Mouse (Mus musculus) kidney, postnatal 0 days (tissue): ENCODE results near the gene Gm49337. TPM values are rescaled to one million over a fixed set of nuclear protein-coding genes. Genes with fewer than 3 reads are reported as not detected.

Experiments
- ATAC-seq: fragments of 200-750 bp; cut with Nextera tagmentation; replicated peaks from 2 replicates; pipeline ENCODE4 v1.8.0; 2017; ENCODE audit warnings: low read depth, moderate number of reproducible peaks, moderate TSS enrichment, moderate library complexity; ENCODE audit not compliant: low FRiP score
- DNase-seq: peaks from one replicate; pipeline ENCODE4 v3.0.0-alpha.2; 2016; ENCODE audit warnings: low spot score
- H3K27ac ChIP-seq: fragments of 300-500 bp; sonication (generic); 2 replicates; pipeline ENCODE4 v1.5.1; 2014; ENCODE audit warnings: mild to moderate bottlenecking
- H3K27me3 ChIP-seq: fragments of 300-500 bp; sonication (generic); 2 replicates; pipeline ENCODE4 v1.6.1; 2014; ENCODE audit warnings: low read length, mixed read lengths; ENCODE audit not compliant: insufficient read depth
- H3K36me3 ChIP-seq: fragments of 300-500 bp; sonication (generic); 2 replicates; pipeline ENCODE4 v1.6.1; 2014; ENCODE audit warnings: low read length, mixed read lengths; ENCODE audit not compliant: insufficient read depth
- H3K4me1 ChIP-seq: fragments of 300-500 bp; sonication (generic); replicated peaks from 2 replicates; pipeline ENCODE4 v1.6.1; 2014; ENCODE audit warnings: antibody characterized with exemption, low read length, mixed read lengths; ENCODE audit not compliant: insufficient read depth
- H3K4me2 ChIP-seq: fragments of 300-500 bp; sonication (generic); 2 replicates; pipeline ENCODE4 v1.6.1; 2014; ENCODE audit warnings: mild to moderate bottlenecking, low read length, moderate library complexity, mixed read lengths
- H3K4me3 ChIP-seq: fragments of 300-500 bp; sonication (generic); replicated peaks from 2 replicates; pipeline ENCODE4 v1.5.1; 2014; ENCODE audit warnings: low read depth, low read length
- H3K9ac ChIP-seq: fragments of 300-500 bp; sonication (generic); 2 replicates; pipeline ENCODE4 v1.6.1; 2014; ENCODE audit warnings: low read depth, low read length
- H3K9me3 ChIP-seq: fragments of 300-500 bp; sonication (generic); replicated peaks from 2 replicates; pipeline ENCODE4 v1.6.1; 2016; ENCODE audit warnings: low read length, inconsistent platforms, mixed read lengths
- CTCF ChIP-seq: IDR thresholded peaks from 2 replicates; pipeline ENCODE4 v1.5.1; 2016; ENCODE audit warnings: antibody characterized with exemption, low read depth, mild to moderate bottlenecking, moderate library complexity
- WGBS: fragments of 180-500 bp; shearing (Covaris S2); extraction: QIAGEN DNeasy Blood & Tissue Kit; methylation state at CpG from one replicate; pipeline ENCODE4 v1.1.7; 2014; 5-methylcytosine and 5-hydroxymethylcytosine counted together
- polyA plus RNA-seq: library from polyadenylated mRNA; unstranded; fragments of >200 nt; fragmentation: Nextera tagmentation; extraction: Ambion mirVana; gene quantifications from 2 replicates; pipeline ENCODE4 v1.2.1, GENCODE M21; 2015

The Gm49337 gene
- polyA plus RNA-seq, 1 experiment from 2014 or later = not detected

DNA sequence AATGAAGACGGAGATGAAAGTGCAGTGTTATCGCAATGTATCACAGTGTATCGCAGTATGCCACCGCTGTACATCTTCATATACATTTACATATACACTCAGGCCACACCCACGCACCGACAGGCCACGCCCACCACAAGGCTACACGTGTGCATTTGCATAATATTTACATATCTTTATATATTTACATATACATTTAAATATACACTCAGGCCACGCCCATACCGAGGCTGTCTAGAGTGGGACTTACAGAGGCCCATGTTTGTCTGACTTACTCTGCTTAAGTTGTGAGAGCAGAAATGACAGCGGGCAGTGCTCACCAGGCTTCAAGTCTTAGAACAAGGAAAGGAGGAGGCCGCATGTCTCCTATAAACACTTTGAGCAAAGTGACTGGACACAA is 120.1 kb downstream of the Gm49337 start:
- Histone ChIP-seq H3K9ac (no peak overlapping the region), H3K27ac (no peak overlapping the region), H3K4me1 (no peaks in the 10 kb centered on the region), H3K27me3 (no peaks in the 10 kb centered on the region), H3K36me3 (0 out of 2 replicates have a peak, but pooled peaks cover 8% of the 10 kb centered on the region), H3K9me3 (no peaks in the 10 kb centered on the region), H3K4me2 (no peak overlapping the region), H3K4me3 (no peak overlapping the region)
- WGBS = 87% methylated on average over 12 of the region's 12 CpGs
- TF ChIP-seq CTCF = no peak
- ATAC-seq = no peak
- no peak for DNase-seq

DNA sequence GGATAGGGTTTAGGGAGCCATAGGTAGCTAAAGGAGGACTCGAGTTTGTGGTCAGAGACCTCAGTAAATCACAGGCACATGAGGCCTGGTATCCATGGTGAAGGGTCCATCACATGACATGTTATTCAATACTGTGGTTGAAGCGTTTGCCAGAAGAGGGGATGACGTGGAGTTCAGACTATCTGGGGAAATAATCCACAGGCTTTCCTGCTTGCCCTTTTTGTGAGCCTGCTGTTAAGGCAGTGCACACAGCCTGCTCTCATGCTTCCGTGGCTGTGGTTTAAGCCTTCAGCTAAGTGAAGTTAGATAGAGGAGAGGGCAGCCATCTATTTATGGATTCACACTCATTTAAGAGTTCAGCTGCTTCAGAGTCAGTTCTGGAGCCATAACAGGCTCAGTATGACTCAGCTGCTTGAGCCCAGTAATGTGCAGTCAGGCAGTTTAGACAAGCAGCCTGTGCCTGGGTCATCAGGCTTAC is 127.7 kb downstream of the Gm49337 start:
- Histone ChIP-seq H3K36me3 (peaks cover 6% of the 10 kb centered on the region; the same call in 1 of the 2 replicates), H3K4me3 (no peak overlapping the region), H3K27ac (no peak overlapping the region), H3K4me2 (no peak overlapping the region), H3K9me3 (no peaks in the 10 kb centered on the region), H3K4me1 (no peaks in the 10 kb centered on the region), H3K9ac (no peak overlapping the region), H3K27me3 (no peaks in the 10 kb centered on the region)
- 37% methylated on average over 4 of the region's 4 CpGs for WGBS
- DNase-seq = peak; percentile 12
- no peak for TF ChIP-seq CTCF
- no peak for ATAC-seq

DNA sequence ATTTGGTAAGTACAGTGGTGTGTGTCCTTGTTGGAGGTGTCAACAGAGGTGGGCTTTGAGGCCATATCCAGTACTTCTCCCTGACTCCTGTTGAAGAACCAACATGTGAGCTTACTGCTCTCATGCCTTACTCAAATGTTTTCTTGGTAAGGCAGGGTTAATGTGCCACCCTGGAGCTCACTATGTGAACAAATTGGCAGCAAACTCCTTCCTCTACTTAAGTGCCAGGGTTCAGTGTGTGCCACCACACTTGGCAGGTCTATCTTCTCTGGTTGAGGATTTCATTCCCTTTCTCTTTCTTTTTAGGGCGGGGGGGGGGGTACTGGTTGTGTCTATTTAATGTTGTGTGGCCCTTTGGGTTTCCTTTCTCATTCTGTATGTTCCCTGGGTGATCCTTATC is 131.4 kb downstream of the Gm49337 start:
- H3K27ac ChIP-seq = no peak overlapping the region
- no peaks in the 10 kb centered on the region for H3K4me1 ChIP-seq
- H3K9me3 ChIP-seq = no peaks in the 10 kb centered on the region
- no peak overlapping the region for H3K9ac ChIP-seq
- WGBS = 17% methylated on average over 1 of the region's 1 CpGs
- no peak for TF ChIP-seq CTCF
- H3K4me2 ChIP-seq = no peak overlapping the region
- DNase-seq = no peak
- peaks cover 20% of the 10 kb centered on the region for H3K36me3 ChIP-seq
- ATAC-seq = no peak
- no peaks in the 10 kb centered on the region for H3K27me3 ChIP-seq
- H3K4me3 ChIP-seq = no peak overlapping the region

DNA sequence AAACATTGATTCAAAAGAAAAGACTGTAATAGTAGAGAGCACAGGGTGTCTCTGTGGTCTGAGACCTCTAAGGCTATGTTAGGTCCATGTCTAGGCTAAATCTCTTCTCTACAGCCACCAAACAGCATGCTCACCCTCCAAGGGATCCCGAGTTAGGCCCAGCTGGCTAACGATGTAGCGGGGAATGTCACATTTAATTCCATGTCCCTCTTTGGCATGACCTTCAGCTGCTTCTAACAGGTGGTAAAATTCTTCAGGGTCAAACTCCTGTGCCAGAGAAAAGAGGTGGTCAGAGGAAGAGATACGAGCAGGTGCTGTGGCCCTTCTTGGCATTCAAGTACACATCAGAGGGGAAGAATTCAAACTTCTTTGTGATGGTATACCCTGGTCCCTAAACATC is 144.4 kb downstream of the Gm49337 start:
- no peak for DNase-seq
- no peak for ATAC-seq
- H3K36me3 ChIP-seq = peaks cover 26% of the 10 kb centered on the region
- no peak overlapping the region for H3K27ac ChIP-seq
- no peak overlapping the region for H3K4me3 ChIP-seq
- no peaks in the 10 kb centered on the region for H3K4me1 ChIP-seq
- TF ChIP-seq CTCF = no peak
- no peaks in the 10 kb centered on the region for H3K9me3 ChIP-seq
- no peaks in the 10 kb centered on the region for H3K27me3 ChIP-seq
- WGBS = 90% methylated on average over 4 of the region's 4 CpGs
- H3K4me2 ChIP-seq = no peak overlapping the region
- H3K9ac ChIP-seq = no peak overlapping the region

DNA sequence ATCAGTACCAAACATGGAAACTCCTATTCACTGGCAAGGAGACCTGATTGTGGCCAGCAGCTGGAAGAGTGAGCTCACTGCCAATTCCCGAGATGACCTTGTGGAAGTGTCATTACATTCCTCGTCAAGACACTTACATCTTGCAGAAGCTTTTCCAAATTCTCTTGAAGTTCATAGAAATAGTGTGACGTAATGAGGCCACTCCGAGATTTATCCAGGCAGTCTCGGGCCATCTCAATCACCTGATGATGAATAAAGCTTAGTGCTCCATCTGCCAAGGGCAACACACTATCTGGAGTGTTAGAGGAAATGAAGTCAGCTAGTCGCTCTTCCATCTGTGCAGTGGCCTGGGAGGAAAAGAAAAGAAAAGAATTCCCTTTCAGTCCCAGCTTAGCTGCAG is 148.9 kb downstream of the Gm49337 start:
- Histone ChIP-seq H3K9me3 (no peaks in the 10 kb centered on the region), H3K4me2 (no peak overlapping the region), H3K36me3 (peaks cover 9% of the 10 kb centered on the region; the same call in 1 of the 2 replicates), H3K27me3 (no peaks in the 10 kb centered on the region), H3K27ac (no peak overlapping the region), H3K4me3 (no peak overlapping the region), H3K4me1 (no peaks in the 10 kb centered on the region), H3K9ac (no peak overlapping the region)
- ATAC-seq (no peak), DNase-seq (no peak)
- TF ChIP-seq CTCF = no peak
- WGBS = 87% methylated on average over 6 of the region's 6 CpGs

DNA sequence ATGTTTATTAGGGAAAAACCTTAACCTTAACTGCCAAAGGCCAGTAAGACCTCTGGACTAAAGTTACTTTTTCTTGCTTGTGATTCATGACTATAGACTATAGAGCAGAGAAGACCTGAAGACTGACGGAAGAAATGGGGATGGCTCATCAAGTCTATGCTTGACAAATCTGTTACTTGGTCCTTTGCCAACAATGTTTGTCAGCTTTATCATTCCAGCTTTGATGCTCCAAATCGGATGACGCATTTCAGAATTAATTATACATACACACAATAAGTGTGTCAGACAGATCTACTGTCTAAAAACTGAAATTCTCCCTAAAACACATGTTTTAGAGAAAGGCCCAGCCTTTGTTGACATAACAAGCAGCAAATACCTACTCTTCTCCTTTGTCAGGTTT is 156.1 kb downstream of the Gm49337 start:
- no peak for DNase-seq
- Histone ChIP-seq H3K27ac (no peak overlapping the region), H3K36me3 (peaks cover 11% of the 10 kb centered on the region; the same call in 1 of the 2 replicates), H3K9ac (no peak overlapping the region), H3K4me3 (no peak overlapping the region), H3K4me2 (no peak overlapping the region), H3K27me3 (no peaks in the 10 kb centered on the region), H3K4me1 (no peaks in the 10 kb centered on the region), H3K9me3 (no peaks in the 10 kb centered on the region)
- no peak for ATAC-seq
- no peak for TF ChIP-seq CTCF
- 98% methylated on average over 3 of the region's 3 CpGs for WGBS

DNA sequence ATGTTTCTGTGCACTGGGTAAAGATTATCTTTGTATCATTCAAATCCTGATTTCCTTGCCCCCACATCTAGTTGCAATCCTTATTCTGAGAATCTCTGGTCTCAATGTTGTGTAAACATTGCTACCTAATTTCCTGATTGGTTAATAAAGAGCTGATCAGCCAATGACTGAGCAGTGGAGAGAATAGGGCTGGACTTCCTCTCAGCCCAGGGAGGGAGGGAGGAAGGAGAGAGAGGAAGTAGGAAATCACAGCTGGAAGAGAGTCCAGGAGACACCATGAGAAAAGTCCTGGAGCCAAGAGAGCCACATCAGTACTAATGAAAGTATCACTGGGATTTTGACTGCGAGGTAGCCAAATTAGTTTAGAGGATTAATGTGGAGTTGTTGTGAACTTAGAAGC is 163.1 kb downstream of the Gm49337 start:
- 94% methylated on average over 1 of the region's 1 CpGs for WGBS
- no peaks in the 10 kb centered on the region; the same call in 1 of the 2 replicates for H3K4me1 ChIP-seq
- H3K4me3 ChIP-seq = no peak overlapping the region
- no peak for TF ChIP-seq CTCF
- H3K9ac ChIP-seq = no peak overlapping the region
- no peaks in the 10 kb centered on the region for H3K36me3 ChIP-seq
- ATAC-seq (no peak), DNase-seq (peak; percentile 39)
- H3K4me2 ChIP-seq = no peak overlapping the region
- no peaks in the 10 kb centered on the region for H3K27me3 ChIP-seq
- no peak overlapping the region for H3K27ac ChIP-seq
- no peaks in the 10 kb centered on the region for H3K9me3 ChIP-seq
